Mouse (Mus musculus) C2C12 (cell line): ENCODE data around the gene Ifne. TPM values are rescaled to one million over a fixed set of nuclear protein-coding genes. Genes with fewer than 3 reads are reported as not detected.

ENCODE experiments used
- H3K27me3 ChIP-seq: one replicate; pipeline ENCODE4 v1.6.1; 2011; ENCODE audit not compliant: control insufficient read depth, insufficient read depth, insufficient read length
- H3K36me3 ChIP-seq: one replicate; pipeline ENCODE4 v1.6.1; 2011; ENCODE audit not compliant: control insufficient read depth, insufficient read depth
- H3K4me3 ChIP-seq: one replicate; pipeline ENCODE4 v1.5.1; 2011; ENCODE audit warnings: mild to moderate bottlenecking, control low read depth; ENCODE audit not compliant: poor library complexity, insufficient read depth, severe bottlenecking
- H3K79me2 ChIP-seq: one replicate; pipeline ENCODE4 v1.6.1; 2011; ENCODE audit not compliant: control insufficient read depth, insufficient read depth
- H3K79me3 ChIP-seq: one replicate; pipeline ENCODE4 v1.6.1; 2011; ENCODE audit warnings: low read depth, control low read depth
- H3ac ChIP-seq: one replicate; pipeline ENCODE3; 2011; ENCODE audit warnings: low read depth; ENCODE audit not compliant: control insufficient read depth, insufficient read length
- CEBPB ChIP-seq: IDR thresholded peaks from one replicate; pipeline ENCODE4 v1.6.1; 2011; ENCODE audit warnings: low read depth, mild to moderate bottlenecking, control low read depth, moderate library complexity
- CTCF ChIP-seq: IDR thresholded peaks from one replicate; pipeline ENCODE4 v1.5.1; 2011; ENCODE audit not compliant: control insufficient read depth, insufficient read depth, insufficient read length
- FOSL1 ChIP-seq: IDR thresholded peaks from one replicate; pipeline ENCODE4 v1.8.0; 2011; ENCODE audit warnings: mild to moderate bottlenecking, low read length; ENCODE audit not compliant: poor library complexity, insufficient read depth, severe bottlenecking
- MAX ChIP-seq: IDR thresholded peaks from one replicate; pipeline ENCODE4 v1.6.1; 2011; ENCODE audit warnings: mild to moderate bottlenecking, control low read depth
- MYOD1 ChIP-seq: IDR thresholded peaks from one replicate; pipeline ENCODE4 v1.6.1; 2011; ENCODE audit warnings: low read depth; ENCODE audit not compliant: control insufficient read depth, insufficient read length
- MYOG ChIP-seq: IDR thresholded peaks from one replicate; pipeline ENCODE4 v1.6.1; 2011; ENCODE audit not compliant: control insufficient read depth, insufficient read length; ENCODE audit errors: extremely low read depth
- USF1 ChIP-seq: IDR thresholded peaks from one replicate; pipeline ENCODE4 v1.6.1; 2011; ENCODE audit warnings: low read depth, mild to moderate bottlenecking, control low read depth, moderate library complexity
- polyA plus RNA-seq: library from polyadenylated mRNA; unstranded; fragments of >200 nt; fragmentation: generic; extraction: Trizol; gene quantifications from one replicate; pipeline ENCODE4 v1.2.1, GENCODE M21; 2012; ENCODE audit warnings: missing spikeins

The Ifne gene
- polyA plus RNA-seq, 1 experiment: not detected

- no peak overlapping the region for H3K4me3 ChIP-seq
- no peak overlapping the region for H3ac ChIP-seq
- H3K36me3 ChIP-seq: no peaks in the 10 kb centered on the region
- H3K79me3 ChIP-seq: no peaks in the 10 kb centered on the region
- no peak for TF ChIP-seq FOSL1
- H3K79me2 ChIP-seq: no peaks in the 10 kb centered on the region
- no peaks in the 10 kb centered on the region for H3K27me3 ChIP-seq
These were observed 4.4 kb downstream of the Ifne start for GRCm38 (mm10) chr4:88875435-88876095.

DNA sequence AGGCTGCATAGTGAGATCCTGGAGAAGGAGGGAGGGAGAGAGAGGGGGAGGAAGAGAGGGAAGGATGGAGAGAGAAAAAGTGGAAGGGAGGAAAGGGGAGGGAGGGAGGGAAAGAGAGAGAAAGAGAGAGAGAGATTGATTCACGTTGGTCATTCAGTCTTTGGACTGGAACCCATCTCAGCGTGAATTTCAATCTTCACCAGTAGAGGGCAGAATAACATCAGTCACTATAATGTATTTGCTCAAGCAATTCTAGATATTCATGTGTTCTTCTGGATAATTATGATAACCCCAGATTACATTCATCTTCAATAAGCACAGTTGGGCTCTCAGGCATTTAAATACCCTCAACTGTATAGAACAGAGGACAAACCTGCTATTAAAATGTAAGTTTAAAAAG lies 7.3 kb downstream of the Ifne start:
- no peaks in the 10 kb centered on the region for H3K79me3 ChIP-seq
- no peak overlapping the region for H3ac ChIP-seq
- H3K27me3 ChIP-seq: no peaks in the 10 kb centered on the region
- no peaks in the 10 kb centered on the region for H3K79me2 ChIP-seq
- H3K4me3 ChIP-seq: no peak overlapping the region
- no peak for TF ChIP-seq MAX
- peak; percentile 1 for TF ChIP-seq CTCF
- no peaks in the 10 kb centered on the region for H3K36me3 ChIP-seq

DNA sequence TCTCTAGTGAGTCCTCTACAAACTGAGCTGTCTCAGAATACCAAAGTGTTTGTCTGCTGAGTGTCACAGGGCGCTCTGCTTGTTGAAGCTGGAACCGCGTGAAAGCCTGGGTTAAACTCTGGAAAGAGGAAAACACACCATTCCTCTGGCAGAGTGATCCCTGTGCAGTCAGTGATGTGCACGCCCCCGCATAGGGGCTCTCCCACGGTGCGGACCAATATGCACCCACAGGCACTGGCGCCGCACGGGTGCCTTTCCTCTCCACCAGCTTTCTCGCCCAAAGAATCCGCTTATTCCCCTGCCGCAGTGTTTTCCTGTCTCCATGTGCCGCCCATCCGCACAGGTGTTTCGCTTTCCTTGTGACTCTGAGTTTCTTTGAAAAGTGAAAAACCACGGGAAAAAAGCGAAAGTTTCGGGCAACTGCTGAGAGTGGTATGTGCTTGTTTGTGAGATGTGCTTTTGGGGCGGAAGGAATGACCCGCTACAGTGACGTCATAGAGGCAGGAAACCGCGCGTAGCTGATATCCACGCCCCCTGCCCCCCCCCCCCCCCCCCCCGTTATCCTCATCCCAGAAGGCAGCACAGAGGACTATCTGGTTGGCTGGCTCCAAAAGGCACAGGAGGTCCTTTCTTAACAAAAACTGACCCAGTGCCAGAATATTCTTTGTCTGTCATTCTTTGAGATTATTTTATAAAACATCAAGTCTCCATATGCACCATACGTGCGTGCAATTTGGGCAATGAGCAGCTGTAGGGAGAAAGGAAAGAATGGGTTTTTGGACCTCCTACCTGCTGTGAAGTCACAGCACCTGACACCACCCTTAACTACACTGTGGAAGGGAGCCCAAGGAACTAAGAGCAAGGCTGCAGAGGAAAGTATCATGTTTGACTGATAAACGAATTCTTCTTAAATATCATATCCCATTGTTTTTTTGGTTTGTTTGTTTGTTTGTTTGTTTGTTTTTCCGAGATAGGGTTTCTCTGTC lies 11.8 kb downstream of the Ifne start:
- Histone ChIP-seq H3ac (peak overlapping the region; percentile 43), H3K4me3 (peak overlapping the region; percentile 48), H3K36me3 (no peaks in the 10 kb centered on the region), H3K79me2 (no peaks in the 10 kb centered on the region), H3K79me3 (no peaks in the 10 kb centered on the region), H3K27me3 (no peaks in the 10 kb centered on the region)
- TF ChIP-seq USF1: no peak
- TF ChIP-seq MAX: no peak
- TF ChIP-seq CEBPB: no peak
- TF ChIP-seq FOSL1: no peak
- TF ChIP-seq MYOD1: no peak
- TF ChIP-seq MYOG: no peak
- no peak for TF ChIP-seq CTCF

DNA sequence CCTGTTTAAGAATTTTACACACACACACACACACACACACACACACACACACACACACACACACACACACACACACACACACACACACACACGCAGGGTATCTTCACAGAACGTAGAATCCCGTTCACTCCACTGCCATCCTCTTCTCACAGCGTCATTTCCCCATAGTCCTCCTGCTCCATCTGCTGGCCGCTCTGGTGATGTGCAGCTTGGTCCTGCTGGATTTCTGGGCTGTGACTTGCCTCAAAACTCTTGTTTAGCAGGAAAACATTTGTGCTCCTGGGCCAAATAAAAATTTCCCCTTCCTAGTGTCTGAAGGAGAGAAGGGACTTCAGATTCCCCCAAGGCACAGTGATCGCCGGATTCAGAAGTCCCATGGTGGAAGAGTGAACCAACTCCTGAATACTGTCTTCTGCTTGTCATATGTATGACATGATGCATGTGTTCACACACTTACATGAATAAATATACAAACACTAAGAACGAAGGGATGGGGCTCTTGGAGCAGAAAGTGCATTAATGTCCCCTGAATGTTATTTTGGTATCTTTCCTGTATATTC lies 12.6 kb downstream of the Ifne start:
- TF ChIP-seq FOSL1 (no peak), CEBPB (no peak), MAX (peak; percentile 41), USF1 (no peak), CTCF (peak; percentile 90)
- Histone ChIP-seq H3K4me3 (peak overlapping the region; percentile 48), H3ac (no peak overlapping the region), H3K79me3 (no peaks in the 10 kb centered on the region), H3K27me3 (peaks cover 5% of the 10 kb centered on the region), H3K36me3 (no peaks in the 10 kb centered on the region), H3K79me2 (no peaks in the 10 kb centered on the region)

- Histone ChIP-seq H3K4me3 (no peak overlapping the region), H3K36me3 (no peaks in the 10 kb centered on the region), H3K79me3 (no peaks in the 10 kb centered on the region), H3ac (no peak overlapping the region), H3K79me2 (no peaks in the 10 kb centered on the region), H3K27me3 (peaks cover 22% of the 10 kb centered on the region)
- no peak for TF ChIP-seq FOSL1
- no peak for TF ChIP-seq MYOG
- TF ChIP-seq USF1: no peak
- TF ChIP-seq MYOD1: no peak
- no peak for TF ChIP-seq CEBPB
- TF ChIP-seq CTCF: no peak
- TF ChIP-seq MAX: no peak
These were observed 14.9 kb downstream of the Ifne start for GRCm38 (mm10) chr4:88865011-88865569.
